Mouse (Mus musculus) inflammation-experienced regulatory T-cells, adult 6 months (primary cell): ENCODE measurements at regions not wholly inside any gene's neighbourhood (a gene's known extent, or its start where the extent isn't known, plus 50 kb on each side); places are given as distances from the start of the nearest gene placed in this dataset.

Experiments
- ATAC-seq: one replicate; pipeline ENCODE4 v1.8.0; 2017

- no peak for ATAC-seq
Measured at GRCm38 (mm10) chr9:31794911-31795310, 118.4 kb downstream of the Barx2 start.

- no peak for ATAC-seq
Measured at GRCm38 (mm10) chr9:31775956-31776355, 137.3 kb downstream of the Barx2 start.

- ATAC-seq: no peak
Measured at GRCm38 (mm10) chr9:31765401-31765800, 147.9 kb downstream of the Barx2 start.

DNA sequence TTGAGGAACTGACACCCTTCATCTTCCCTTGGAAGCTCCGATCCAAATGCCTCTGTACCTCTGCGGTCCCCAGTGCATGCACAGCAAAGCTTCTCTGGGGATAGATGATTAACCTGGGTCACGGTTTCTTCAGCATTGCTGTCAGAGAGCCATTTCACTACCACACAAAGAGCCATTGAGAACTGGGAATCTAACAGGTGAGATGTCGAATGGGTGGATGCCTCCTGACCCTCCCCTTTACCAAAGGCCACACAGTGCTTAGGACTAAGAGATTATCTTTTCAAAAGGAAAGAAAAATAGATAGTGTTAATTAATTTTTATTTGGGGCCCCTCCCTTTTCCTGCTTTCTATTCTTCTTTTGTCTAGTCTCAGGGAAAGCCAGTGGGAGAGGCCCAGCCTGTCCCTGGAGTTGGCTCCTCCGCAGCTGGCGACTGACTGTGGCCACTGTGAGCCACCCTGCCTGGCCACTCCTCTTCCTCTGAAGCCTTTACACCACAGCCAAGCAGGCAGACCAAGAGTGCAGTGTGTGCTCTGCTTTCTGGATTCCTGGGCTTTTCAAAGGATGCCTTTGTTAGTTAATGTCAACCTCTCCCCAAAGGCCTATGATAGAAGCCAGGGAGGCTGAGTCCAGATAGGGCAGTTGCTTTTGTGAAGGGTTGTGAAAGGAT, 155.2 kb downstream of the Barx2 start:
- no peak for ATAC-seq

- no peak for ATAC-seq
Measured at GRCm38 (mm10) chr9:31730443-31730842, 182.8 kb downstream of the Barx2 start.

- ATAC-seq: no peak
Measured at GRCm38 (mm10) chr9:31719309-31719708, 194.0 kb downstream of the Barx2 start.

- ATAC-seq: no peak
Measured at GRCm38 (mm10) chr9:31710022-31710421, 203.2 kb downstream of the Barx2 start.

DNA sequence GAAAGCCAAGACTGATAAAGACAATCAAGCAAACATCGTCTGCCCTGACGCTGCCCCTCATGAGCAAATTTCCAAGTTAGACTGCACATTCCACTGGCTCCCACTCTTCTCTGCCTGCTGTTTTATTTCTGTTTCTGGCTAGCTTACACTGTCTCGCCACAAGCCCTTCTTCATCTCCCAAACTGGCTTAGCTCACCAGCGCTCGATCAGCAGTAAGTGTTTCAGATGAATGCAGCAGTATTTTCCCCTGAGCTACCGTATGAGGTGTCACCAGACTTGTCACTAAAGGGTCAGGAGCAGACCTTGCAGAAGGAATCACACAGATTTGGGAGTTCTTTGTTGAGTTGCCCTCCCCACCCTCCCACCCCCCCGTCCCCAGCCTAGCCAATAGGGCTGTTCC, 206.6 kb downstream of the Barx2 start:
- ATAC-seq: no peak

- no peak for ATAC-seq
Measured at GRCm38 (mm10) chr9:31690921-31691475, 222.3 kb downstream of the Barx2 start.

- no peak for ATAC-seq
Measured at GRCm38 (mm10) chr9:31688398-31688705, 224.1 kb upstream of the Tmem45b start.

- no peak for ATAC-seq
Measured at GRCm38 (mm10) chr9:31687686-31688397, 223.6 kb upstream of the Tmem45b start.

GRCm38 (mm10) chr9:31686466-31686865, 222.2 kb upstream of the Tmem45b start:
- ATAC-seq: no peak

GRCm38 (mm10) chr9:31684812-31685188, 220.5 kb upstream of the Tmem45b start:
- ATAC-seq: no peak

DNA sequence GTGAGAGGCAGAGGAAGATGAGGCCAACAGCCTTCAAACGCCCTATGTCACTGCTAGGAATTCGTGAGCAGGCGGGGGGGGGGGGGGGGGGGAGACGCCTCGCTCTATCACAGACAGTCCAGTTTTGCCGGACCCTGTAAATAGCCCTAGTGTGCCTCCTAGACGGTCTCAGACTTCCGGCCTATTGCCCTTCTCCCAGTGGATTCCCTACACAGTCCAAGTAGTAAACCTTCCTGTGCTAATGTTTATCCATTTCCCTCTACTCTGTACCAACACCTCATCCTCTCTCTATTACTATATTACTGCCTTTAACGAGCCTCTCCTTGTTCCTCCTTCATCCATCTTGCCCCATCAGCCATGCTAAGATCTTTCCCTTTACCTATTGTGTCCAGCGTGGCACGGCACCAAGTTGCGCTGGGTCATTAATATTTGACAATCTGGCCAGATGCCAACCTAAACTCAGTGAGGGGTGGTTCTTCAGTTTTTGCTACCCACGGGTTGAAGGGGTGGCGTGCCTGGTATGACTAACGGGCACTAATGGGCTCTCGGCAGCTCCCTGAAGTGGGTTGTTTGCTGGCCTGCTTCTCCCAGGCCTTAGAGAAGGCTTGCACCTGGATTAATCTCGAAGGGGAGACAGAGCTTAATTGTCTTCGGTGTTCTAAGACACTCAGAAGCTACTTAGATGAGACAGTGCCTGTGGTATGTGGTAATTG, 220.0 kb upstream of the Tmem45b start:
- ATAC-seq: no peak

DNA sequence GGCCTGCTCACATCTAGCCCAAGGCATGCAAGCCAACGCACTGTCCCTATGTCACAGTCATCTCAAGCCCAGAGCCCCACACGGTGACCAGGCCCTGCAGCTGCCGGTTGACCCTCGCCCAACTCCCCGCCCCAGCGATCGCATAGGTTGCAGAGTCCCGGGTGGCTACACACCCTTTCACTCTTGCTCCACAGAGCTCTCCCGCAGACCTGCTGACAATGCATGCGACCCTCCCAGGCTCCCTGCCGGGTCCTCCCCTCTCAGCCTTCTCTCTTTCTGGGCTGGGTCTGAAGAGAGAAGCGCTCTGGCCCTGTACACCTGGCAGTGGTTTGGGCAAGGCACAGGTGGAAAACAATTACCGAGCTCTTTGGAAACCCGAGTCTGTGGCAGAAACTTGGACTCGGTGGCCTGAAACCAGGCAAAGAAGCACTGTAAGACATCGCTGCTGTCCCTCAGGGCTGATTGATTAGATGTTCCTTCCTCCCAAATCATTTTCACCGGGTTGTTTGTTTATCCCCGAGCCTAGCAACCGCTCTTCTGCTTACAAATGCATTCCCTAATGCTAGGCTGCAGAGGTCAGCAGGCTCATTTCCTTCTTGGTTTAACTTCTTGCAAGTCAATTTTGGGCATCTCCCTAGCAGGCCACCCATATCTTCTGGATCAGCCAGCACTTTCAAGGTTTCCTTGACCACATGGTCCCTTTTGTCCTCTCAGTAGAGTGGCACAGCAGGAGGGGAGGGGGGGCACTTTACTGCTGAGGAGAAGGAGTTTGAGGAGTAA, 219.2 kb upstream of the Tmem45b start:
- no peak for ATAC-seq

DNA sequence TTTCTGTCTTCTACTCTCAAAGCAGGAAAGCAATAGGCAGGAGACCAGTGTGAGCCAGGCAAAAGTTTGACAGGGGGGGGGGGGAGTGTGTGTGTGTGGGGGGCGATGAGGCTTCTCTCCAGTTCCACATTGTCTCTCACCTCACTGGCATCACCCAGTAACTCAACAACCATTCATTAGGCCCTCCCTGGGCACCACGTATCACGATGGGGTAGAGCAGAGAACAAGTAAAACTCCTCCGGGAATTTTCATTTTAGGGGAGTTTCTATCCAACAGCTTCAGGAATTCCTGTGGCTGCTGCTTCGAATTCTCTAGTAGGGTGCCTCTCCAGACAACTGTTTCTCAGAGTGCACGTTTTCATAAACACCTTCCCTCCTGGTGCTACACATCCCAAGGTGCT, 218.6 kb upstream of the Tmem45b start:
- ATAC-seq: no peak

DNA sequence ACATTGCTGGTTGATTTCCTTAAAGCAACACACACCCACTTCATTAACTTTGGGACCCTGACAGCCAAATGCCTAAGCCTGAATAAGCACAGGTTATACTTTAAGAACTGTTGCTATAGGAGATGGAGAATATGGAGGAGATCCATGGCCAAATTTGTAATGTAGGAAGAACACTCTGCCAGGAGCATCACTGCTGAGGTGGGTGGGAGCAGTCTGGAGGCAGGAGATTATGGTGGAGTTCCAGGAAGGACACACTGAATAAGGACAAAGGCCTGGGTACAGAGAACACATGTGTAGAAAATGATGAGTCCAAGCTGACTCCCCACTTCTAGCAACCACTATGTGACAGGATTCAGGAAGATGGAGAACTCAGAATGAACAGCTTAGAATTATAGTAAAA, 212.9 kb upstream of the Tmem45b start:
- no peak for ATAC-seq

DNA sequence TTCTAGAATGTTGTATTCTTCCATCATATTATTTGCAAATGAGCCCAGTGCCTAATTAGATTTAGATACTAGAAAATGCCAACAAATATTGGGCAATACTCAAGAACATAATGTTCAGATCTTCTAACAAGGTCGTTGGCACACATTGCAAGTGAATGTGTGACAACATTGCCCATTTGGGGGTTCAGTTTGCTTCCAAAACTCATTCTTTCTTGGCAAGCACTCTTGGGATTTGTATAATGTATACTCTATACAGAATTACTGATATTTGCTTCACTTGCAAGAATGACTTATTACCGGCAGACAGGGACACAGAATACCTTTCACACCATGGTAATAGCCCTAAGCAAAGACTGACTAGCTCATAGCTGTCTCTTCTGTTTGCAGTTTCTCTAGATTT, 194.8 kb upstream of the Tmem45b start:
- ATAC-seq: no peak

GRCm38 (mm10) chr9:31657612-31658011, 193.3 kb upstream of the Tmem45b start:
- no peak for ATAC-seq

DNA sequence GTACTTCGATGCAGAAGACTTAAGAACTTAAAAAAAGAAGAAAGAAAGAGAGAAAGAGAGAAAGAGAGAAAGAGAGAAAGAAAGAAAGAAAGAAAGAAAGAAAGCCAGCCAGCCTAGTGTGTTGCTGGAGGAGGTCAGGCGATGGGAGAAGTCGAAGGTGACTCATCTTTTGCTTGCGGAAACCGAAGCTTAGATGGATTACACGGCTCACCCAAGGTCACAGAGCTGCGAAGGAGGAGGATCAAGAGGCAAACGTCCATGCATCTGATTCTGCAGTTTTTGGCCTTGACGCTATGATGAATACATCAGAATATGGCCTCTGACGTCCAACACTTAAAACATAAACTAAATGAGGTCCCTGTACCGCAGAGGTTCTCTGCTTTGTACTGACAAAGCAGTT, 192.4 kb upstream of the Tmem45b start:
- no peak for ATAC-seq

DNA sequence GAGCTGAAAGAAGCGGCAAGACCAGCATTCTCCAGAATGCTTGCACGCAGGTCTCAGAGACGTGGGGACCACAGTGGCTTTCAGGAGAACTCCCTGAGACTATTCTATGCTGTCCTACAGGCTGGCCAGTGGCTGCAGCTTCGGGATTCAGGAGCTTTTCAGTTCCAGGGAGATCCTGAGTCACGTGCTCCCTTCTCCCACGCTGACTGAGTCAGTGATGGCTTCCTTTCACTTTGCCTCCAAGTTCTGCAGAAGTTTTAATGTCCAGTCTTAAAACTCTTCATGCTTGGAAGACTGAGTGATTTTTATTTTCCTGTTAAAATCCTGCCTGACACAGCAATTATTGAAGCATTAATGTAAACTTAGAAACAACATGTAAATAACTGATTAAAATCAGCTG, 190.5 kb upstream of the Tmem45b start:
- ATAC-seq: no peak

- no peak for ATAC-seq
Measured at GRCm38 (mm10) chr9:31654213-31654612, 190.0 kb upstream of the Tmem45b start.

DNA sequence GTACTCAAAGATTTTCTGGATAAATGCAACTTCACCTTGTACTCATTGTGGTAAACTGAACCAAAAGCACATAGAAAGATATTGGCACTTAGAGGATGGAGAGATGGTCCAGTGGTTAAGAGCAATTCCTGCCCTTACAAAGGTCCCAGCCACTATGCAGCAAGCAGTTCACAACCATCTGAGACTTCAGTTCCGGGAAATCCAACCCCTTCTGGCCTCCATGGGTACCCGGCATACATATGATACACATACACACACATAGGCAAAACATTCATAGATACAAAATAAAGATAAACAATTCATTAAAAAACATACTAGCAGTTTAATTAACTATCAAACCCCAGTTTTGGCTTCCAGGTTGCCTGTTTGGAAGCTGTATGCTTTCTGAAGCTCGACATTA, 189.5 kb upstream of the Tmem45b start:
- no peak for ATAC-seq
